ENCODE assay signal across 24 mouse cellular contexts in genomic region chr11:113660940-113661339, GRCm38 (mm10). TPM values are rescaled to one million over a fixed set of nuclear protein-coding genes. Genes with fewer than 3 reads are reported as not detected.
A peak's percentile ranks its signal among the peaks of the same experiment; 100 is the strongest.
DNase-seq lines count a peak whose midpoint lies in the region; ATAC-seq and TF ChIP-seq lines count a peak whose summit lies in the region.
"Had no signal": no experiment of that assay in that cellular context is flagged by ENCODE, and none has a peak within 500 bp of the region (broad histone marks: within the 10 kb centered on the region; RNA-seq: fewer than 3 reads in every experiment).

No protein-coding gene starts in this region.

- no peaks in the 10 kb centered on the region for H3K27me3 ChIP-seq in midbrain, embryonic 11.5 days (ENCODE audit: control insufficient read depth, insufficient read depth, low read length)
- H3K27me3 ChIP-seq: heart, embryonic 12.5 days; hindbrain, embryonic 12.5 days; kidney, embryonic 15.5 days; limb, embryonic 15.5 days; lung, embryonic 15.5 days; neural tube, embryonic 13.5 days; stomach, embryonic 15.5 days had no signal

- no peak overlapping the region for H3K4me2 ChIP-seq in midbrain, embryonic 11.5 days
- H3K4me2 ChIP-seq: heart, embryonic 12.5 days; hindbrain, embryonic 12.5 days; kidney, embryonic 15.5 days; limb, embryonic 15.5 days; lung, embryonic 15.5 days; neural tube, embryonic 13.5 days; stomach, embryonic 15.5 days had no signal

- no peak for TF ChIP-seq POLR2A in lung, adult 2 months (IDR thresholded peaks at IDR 0.05; ENCODE audit: borderline replicate concordance, extremely low read depth, low read depth, low read length)

- peak; percentile 62 for DNase-seq in cerebellum, adult 9-10 months
- DNase-seq in 416B (ENCODE audit: low read depth), result peak; percentile 65
- peak; percentile 57 to 67 for DNase-seq in cerebellum, postnatal 14 days
- DNase-seq in lung, adult 2 months, result no peak
- no peak for DNase-seq in midbrain, embryonic 11.5 days (ENCODE audit: low spot score, missing footprints)
- DNase-seq: heart, adult 11 months; heart, postnatal 10 days; kidney, adult 11 months; kidney, postnatal 36 days; lung, postnatal 36 days; thymus, postnatal 25 days had no signal

- H3K4me1 ChIP-seq in lung, adult 2 months (ENCODE audit: control insufficient read depth, insufficient read depth, low read length), result no peaks in the 10 kb centered on the region; the same call in 1 of the 2 replicates
- H3K4me1 ChIP-seq in midbrain, embryonic 11.5 days (ENCODE audit: control insufficient read depth, insufficient read depth, low read length), result no peaks in the 10 kb centered on the region
- H3K4me1 ChIP-seq: heart, embryonic 12.5 days; limb, embryonic 15.5 days; lung, embryonic 15.5 days; stomach, embryonic 15.5 days had no signal

- H3K9me3 ChIP-seq in midbrain, embryonic 11.5 days (ENCODE audit: control insufficient read depth, low read length), result no peaks in the 10 kb centered on the region
- H3K9me3 ChIP-seq: heart, embryonic 12.5 days; hindbrain, embryonic 12.5 days; kidney, embryonic 15.5 days; limb, embryonic 15.5 days; lung, embryonic 15.5 days; neural tube, embryonic 13.5 days; stomach, embryonic 15.5 days had no signal

- TF ChIP-seq CTCF in lung, adult 2 months (IDR thresholded peaks at IDR 0.05; ENCODE audit: insufficient read depth, low read length), result no peak

- no peak overlapping the region for H3K4me3 ChIP-seq in lung, adult 2 months (replicated peaks; ENCODE audit: extremely low read depth, low read depth, low read length)
- H3K4me3 ChIP-seq in midbrain, embryonic 11.5 days (ENCODE audit: low read depth, low read length), result no peak overlapping the region
- H3K4me3 ChIP-seq: heart, embryonic 12.5 days; hindbrain, embryonic 12.5 days; kidney, embryonic 15.5 days; left cerebral cortex, adult 2 months; limb, embryonic 15.5 days; lung, embryonic 15.5 days; myocyte; neural tube, embryonic 13.5 days; stomach, embryonic 15.5 days had no signal

- WGBS in lung, adult 2 months, result 86% methylated on average over 11 of the region's 11 CpGs
- 97% methylated on average over 11 of the region's 11 CpGs for WGBS in midbrain, embryonic 11.5 days

- ATAC-seq in cerebellum, adult (ENCODE audit: insufficient number of reproducible peaks, low FRiP score, low TSS enrichment), result no peak
- ATAC-seq in megakaryocyte progenitor cell, adult 5-6 weeks (replicated peaks; ENCODE audit: poor library complexity), result peak; percentile 81
- no peak for ATAC-seq in midbrain, embryonic 11.5 days (ENCODE audit: low FRiP score)
- ATAC-seq: midbrain, embryonic 16.5 days had no signal

- H3K27ac ChIP-seq in midbrain, embryonic 11.5 days (ENCODE audit: low read depth, low read length), result no peak overlapping the region
- H3K27ac ChIP-seq: hindbrain, embryonic 12.5 days; kidney, embryonic 15.5 days; left cerebral cortex, adult 2 months; limb, embryonic 15.5 days; liver, embryonic 14.5 days; lung, embryonic 15.5 days; neural tube, embryonic 13.5 days; stomach, embryonic 15.5 days had no signal

- H3K36me3 ChIP-seq in midbrain, embryonic 11.5 days (ENCODE audit: control insufficient read depth, insufficient read depth, low read length), result peaks cover 36% of the 10 kb centered on the region

- no peak overlapping the region for H3K9ac ChIP-seq in midbrain, embryonic 11.5 days (ENCODE audit: low read length)
- H3K9ac ChIP-seq: heart, embryonic 12.5 days; hindbrain, embryonic 12.5 days; kidney, embryonic 15.5 days; limb, embryonic 15.5 days; liver, embryonic 14.5 days; lung, embryonic 15.5 days; neural tube, embryonic 13.5 days; stomach, embryonic 15.5 days had no signal

RNA-seq across cellular contexts. Expression of gene Slc39a11, which starts 11.1 kb away (rescaled TPM):
- 25.6 and 30.9 TPM in 2 replicates for total RNA-seq in megakaryocyte progenitor cell, adult 5-6 weeks (2015)
- 30.9 and 32.6 TPM in 2 replicates for total RNA-seq in megakaryocyte progenitor cell, adult 5-6 weeks (2017)
- polyA plus RNA-seq in lung, adult 2 months (2012; rRNA removed), result 15.3 and 16.9 TPM in 2 replicates
- polyA plus RNA-seq in midbrain, embryonic 11.5 days (2014; fragmentation: Nextera tagmentation; extraction: Ambion mirVana), result 17.7 and 17.8 TPM in 2 replicates

RNA-seq across cellular contexts. Expression of gene Cog1, which starts 12.0 kb away (rescaled TPM):
- 26.0 and 29.0 TPM in 2 replicates for total RNA-seq in megakaryocyte progenitor cell, adult 5-6 weeks (2015)
- 13.7 and 13.9 TPM in 2 replicates for total RNA-seq in megakaryocyte progenitor cell, adult 5-6 weeks (2017)
- 43.9 and 45.9 TPM in 2 replicates for polyA plus RNA-seq in lung, adult 2 months (2012; rRNA removed)
- polyA plus RNA-seq in midbrain, embryonic 11.5 days (2014; fragmentation: Nextera tagmentation; extraction: Ambion mirVana), result 30.0 and 30.1 TPM in 2 replicates

RNA-seq across cellular contexts. Expression of gene Fam104a, which starts 23.0 kb away (rescaled TPM):
- 12.3 and 13.7 TPM in 2 replicates for total RNA-seq in megakaryocyte progenitor cell, adult 5-6 weeks (2015)
- 16.0 and 20.0 TPM in 2 replicates for total RNA-seq in megakaryocyte progenitor cell, adult 5-6 weeks (2017)
- polyA plus RNA-seq in lung, adult 2 months (2012; rRNA removed), result 21.2 and 31.7 TPM in 2 replicates
- 50.9 and 54.6 TPM in 2 replicates for polyA plus RNA-seq in midbrain, embryonic 11.5 days (2014; fragmentation: Nextera tagmentation; extraction: Ambion mirVana)

RNA-seq across cellular contexts. Expression of gene D11Wsu47e, which starts 23.3 kb away (rescaled TPM):
- 8.8 and 10.9 TPM in 2 replicates for total RNA-seq in megakaryocyte progenitor cell, adult 5-6 weeks (2015)
- 16.9 and 17.3 TPM in 2 replicates for total RNA-seq in megakaryocyte progenitor cell, adult 5-6 weeks (2017)
- 6.2 and 7.1 TPM in 2 replicates for polyA plus RNA-seq in lung, adult 2 months (2012; rRNA removed)
- polyA plus RNA-seq in midbrain, embryonic 11.5 days (2014; fragmentation: Nextera tagmentation; extraction: Ambion mirVana), result 23.3 and 23.4 TPM in 2 replicates

RNA-seq across cellular contexts. Expression of gene Sstr2, which starts 41.8 kb away (rescaled TPM):
- total RNA-seq in megakaryocyte progenitor cell, adult 5-6 weeks (2015), result 0.35 and 0.46 TPM in 2 replicates
- 1.6 TPM in 1 of 2 replicates, not detected in the other for total RNA-seq in megakaryocyte progenitor cell, adult 5-6 weeks (2017)
- polyA plus RNA-seq in lung, adult 2 months (2012; rRNA removed), result 2.6 and 4.0 TPM in 2 replicates
- 12.4 and 12.6 TPM in 2 replicates for polyA plus RNA-seq in midbrain, embryonic 11.5 days (2014; fragmentation: Nextera tagmentation; extraction: Ambion mirVana)
- total RNA-seq: heart, postnatal 10 days had no signal

Comparison
In these comparisons a context has a peak if more than half of its experiments do, and no peak if none do; other contexts are left out.
1. DNase-seq: peak in cerebellum, adult 9-10 months (single experiment), 416B (single experiment) and cerebellum, postnatal 14 days (2 of 2); none in lung, adult 2 months (single experiment) and midbrain, embryonic 11.5 days (single experiment).